Mouse (Mus musculus): ENCODE data around the gene Kif27.

Kif27 gene

DNA sequence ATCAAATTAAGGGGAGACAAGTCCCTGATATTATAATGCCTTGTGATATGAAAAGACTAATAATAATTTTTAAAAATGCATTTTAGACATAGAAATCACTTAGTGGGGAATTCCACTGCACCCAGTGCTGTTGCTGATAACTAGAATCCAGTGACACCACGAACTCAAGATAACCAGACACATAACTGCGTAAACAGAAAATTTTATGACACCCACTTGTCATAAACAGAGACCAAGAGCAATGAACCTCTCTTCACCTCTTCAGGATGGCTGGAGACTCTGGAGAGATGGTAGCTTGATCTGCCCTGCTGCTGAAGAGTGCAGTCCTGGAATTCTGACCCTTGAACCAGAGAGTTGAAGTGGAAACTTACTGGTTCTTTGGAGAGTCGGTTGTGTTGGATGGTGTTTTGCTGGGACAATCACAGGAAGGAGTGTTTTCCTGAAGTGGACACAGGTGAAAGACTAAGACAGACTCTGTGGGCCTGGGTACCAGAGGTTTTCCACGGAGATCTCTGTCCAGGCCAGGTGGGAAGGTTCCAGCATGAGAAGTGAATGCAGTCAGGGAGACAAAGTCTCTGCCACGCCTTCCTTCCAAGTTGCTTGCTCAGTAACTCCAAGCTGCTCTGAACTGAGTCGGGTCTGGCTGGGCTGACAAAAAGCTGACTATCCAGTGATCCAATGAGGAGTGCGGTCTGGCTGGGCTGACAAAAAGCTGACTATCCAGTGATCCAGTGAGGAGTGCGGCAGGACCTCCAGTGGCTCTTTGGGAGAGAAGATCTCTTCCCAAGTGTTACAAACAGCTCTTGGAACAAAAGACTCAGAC is 5.6 kb upstream of the Kif27 start:
- peak; percentile 65 for DNase-seq (ENCODE audit: low spot score)

DNA sequence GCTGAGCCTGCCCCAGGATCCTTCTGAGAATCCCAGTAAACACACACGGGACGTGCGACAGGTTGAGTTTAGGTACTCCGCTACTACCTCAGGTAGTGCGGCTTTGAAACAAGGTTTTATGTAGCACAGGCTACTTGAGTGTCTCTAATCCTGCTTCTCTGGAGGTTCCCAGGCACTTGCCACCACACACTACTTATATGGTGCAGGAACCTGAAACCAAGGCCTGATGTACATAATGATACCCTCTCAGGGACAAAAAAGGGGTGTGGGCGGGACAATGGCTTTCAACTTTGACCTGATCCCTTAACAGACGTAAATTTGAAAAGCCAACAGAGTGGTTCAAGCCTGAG is 357 bp upstream of the Kif27 start:
- no peak for DNase-seq (ENCODE audit: low spot score)

DNA sequence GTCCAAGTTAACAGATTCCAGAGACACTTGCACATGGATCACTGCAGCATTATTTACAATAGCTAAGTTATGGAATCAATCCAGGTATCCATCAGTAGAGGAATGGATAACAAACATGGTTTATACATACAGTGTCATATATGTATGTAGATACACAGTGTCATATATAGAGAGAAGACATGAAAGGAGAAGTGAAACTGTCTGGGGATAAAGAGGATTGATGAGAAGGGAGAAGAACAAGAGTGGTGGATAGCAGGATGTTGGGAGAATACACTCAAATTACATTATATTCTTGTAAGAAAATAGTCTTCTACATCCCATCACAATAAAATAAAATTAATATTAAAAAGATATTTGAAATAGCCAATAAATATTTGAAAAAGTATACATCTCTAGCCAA is 5.9 kb downstream of the Kif27 start:
- DNase-seq (ENCODE audit: low spot score), result no peak

DNA sequence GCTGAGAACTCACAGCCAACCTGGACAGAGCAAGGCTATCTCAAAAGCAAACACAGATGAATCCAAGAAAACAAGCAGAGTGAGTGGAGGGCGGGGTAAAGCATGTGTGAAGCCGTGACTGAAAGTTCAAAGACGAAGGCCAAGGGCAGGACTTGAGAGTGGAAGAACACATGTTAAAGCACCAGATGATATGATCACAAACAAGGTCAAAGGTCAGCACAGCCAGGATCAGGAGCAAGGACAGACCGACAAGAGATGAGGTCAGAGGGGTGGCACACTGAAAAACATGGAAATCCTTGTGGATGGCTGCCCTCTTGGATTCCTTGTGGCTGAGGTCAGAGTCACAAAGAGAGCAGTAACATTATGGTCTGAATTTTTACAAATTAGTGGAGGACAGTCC is 8.3 kb downstream of the Kif27 start:
- peak; percentile 21 for DNase-seq (ENCODE audit: low spot score)

DNA sequence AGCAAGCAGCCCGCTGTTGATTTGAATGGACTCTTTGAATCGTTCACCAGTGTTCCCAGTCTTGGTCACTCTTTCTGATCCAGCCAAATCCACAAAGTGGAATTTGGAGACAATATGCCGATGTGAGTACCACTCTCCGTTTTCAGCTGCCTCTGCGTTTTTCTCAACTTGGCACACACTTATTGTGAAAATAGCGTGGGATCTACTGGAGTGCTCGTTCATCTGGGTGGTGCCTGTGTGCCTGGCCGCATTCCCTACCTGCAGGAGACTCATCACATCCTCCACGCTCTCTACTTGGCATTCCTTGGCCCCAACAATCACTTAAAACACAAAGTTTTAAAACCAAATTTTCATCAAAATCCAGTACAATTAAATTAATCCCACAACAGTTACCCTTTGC is 14.4 kb downstream of the Kif27 start:
- no peak for DNase-seq (ENCODE audit: low spot score)

DNA sequence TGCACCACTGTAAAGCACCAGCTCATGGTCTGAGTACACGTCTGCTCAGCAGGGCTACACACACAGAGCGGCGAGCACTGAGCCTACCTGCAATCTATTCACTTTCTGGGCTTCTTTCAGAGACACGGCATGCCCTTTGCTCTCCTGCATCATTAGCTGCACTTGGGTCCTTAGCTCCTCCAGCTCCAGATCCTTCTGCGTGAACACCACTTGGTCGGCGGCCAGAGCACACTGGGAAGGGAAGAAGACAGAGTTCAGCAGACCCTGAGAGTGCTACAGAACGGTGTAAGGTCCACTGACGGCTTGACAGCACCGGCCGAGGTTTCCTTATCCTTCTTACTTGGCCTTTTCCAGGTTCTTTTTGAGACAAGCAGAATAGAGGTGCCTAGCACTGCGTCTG is 21.5 kb downstream of the Kif27 start:
- no peak for DNase-seq (ENCODE audit: low spot score)

DNA sequence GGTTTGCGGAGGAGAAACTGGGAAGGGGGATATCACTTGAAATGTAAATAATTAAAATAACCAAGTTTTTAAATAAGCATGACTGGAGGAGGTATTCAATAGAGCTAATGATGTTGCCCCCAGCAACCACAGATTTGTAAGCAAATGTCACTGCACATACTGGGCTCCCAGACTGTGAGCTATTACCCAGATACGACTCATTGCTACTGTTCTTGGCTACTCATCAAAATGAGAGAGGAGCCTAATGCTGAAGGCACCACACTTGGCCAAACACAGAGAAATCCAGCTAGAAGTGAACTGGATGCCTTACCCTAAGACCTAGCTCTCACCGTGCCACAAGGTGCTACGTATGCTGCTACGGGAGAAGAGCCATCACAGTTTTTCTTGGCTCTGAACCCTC is 24.8 kb downstream of the Kif27 start:
- DNase-seq (ENCODE audit: low spot score), result no peak

DNA sequence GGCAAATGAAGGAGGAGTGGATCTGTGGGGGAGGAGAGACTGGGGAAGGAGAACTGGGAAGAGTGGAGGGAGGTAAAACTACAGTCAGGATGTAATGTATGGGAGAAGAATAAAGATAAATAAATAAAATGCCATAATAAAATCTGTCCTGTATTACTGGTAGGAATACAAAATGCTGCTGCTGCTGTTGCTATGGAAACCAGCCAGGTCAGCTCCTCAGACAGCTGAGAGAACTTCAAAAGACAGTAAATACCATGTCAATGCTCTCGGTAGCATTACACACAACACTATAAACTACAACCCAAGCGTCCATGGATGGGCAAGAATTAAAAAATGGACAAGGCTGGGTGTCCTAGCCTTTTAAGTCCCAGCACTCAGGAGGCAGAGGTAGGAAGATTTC is 41.2 kb downstream of the Kif27 start:
- DNase-seq (ENCODE audit: low spot score), result no peak

DNA sequence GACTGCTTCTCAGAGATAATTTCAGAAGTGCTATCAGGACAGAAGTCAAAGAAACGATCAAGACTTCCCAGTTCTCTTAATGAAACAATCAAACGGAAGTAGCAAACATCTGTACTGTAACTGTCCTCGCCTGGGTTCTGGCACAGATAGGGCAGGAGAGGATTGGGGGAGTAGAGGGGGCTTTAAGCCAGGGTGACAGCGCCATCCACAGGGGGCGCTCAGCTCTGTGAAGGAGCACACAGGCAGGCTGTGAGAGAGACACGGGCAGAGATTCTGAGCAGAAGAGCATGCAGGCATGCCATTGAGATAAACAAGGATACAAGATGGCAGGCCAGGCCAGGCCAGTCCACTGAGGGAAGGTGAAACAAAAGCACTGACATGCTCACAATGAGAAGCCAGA is 43.9 kb downstream of the Kif27 start:
- DNase-seq (ENCODE audit: low spot score), result no peak

DNA sequence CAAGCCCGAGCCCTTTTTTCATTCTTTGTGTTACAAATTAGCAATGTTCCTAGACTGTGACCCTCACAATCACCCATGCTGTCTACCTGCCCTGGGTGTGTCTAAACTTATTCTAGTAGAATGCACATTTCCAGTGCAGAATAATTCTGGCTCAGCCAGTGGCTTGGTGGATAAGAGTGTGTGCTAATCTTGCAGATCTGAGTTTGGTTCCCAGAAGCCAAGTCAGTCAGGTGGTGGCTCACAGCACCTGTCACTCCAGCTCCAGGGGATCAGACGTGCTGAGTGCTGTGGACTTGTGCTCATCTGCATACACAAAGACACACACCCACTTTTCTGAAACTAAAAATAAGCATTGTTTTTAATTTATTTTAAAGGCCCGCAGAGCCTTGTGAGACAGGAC is 45.2 kb downstream of the Kif27 start:
- no peak for DNase-seq (ENCODE audit: low spot score)

DNA sequence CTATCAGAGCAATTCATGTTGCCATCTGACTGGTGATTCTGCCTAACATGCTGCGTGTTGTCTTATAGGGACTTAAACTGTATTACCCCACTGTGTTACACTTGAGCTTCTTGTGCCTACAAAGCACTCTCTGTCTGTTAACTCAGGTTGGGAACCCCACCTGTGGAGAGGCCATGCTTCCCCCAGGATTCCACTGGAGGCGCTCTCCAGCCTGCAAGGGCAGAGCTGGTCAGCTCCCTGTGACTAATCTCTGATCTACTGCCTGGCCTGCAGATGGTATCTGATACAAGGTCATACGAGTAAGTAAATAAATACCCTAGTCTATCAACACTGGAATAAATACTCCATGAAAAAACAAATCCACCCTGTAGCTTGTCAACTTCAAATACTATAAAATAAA is 47.6 kb downstream of the Kif27 start:
- DNase-seq (ENCODE audit: low spot score), result no peak

DNA sequence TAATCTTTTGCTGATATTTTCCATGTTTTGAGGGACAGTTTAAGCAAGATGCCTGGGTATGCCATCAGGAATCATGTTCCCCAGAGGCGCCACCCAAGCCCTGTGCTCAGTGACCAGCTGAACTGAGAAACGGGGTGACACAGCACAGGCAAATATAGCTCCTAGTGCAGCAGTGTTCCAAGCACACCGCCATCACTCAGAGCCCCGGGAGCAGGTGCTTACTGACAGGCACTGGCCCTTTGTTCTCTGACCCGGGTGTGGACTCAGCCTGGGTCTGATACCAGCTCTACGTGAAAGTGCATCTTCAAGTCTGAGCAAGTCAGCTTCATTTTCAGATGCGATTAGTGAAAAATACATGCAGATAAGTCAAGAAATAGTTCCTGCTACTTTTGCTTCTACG is 49.4 kb downstream of the Kif27 start:
- no peak for DNase-seq (ENCODE audit: low spot score)

DNA sequence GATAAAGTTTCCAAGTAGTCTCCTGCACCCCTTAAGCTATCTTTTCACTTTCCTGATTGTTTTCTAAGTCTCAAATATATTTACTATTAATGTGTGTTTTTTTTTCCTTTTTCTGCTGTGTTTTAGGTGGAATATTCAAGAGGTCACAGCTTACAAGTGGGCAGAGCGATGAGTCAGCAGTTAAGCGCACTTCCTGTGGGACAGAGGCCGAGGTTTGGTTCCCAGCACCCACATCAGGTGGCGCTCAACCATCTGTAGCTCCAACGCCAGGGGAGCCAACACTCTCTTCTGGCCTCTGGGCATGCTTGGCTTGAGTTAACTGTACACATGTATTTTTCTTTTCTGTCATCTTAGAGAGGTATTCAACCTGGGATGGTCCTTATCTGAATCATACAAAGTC is 51.5 kb downstream of the Kif27 start:
- DNase-seq (ENCODE audit: low spot score), result no peak

DNA sequence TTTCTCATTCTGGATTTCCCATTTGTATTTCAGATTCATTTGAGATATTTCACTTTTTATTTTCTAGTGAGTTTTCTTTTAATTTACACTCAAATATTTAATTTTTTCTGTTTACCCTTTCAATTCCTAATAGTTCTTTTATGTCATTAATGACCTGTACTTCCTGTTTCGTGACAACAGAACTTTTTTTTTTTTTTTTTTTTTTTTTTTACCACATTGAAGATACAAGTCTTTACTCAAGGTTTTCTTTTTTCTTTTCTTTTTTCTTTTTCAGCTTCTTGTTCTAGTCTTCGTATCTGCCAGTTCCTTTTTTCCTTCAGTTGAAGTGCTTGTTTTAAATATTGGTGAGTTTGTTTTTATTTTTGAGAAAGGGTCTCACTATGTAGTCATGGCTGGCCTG is 53.7 kb downstream of the Kif27 start:
- no peak for DNase-seq (ENCODE audit: low spot score)

DNA sequence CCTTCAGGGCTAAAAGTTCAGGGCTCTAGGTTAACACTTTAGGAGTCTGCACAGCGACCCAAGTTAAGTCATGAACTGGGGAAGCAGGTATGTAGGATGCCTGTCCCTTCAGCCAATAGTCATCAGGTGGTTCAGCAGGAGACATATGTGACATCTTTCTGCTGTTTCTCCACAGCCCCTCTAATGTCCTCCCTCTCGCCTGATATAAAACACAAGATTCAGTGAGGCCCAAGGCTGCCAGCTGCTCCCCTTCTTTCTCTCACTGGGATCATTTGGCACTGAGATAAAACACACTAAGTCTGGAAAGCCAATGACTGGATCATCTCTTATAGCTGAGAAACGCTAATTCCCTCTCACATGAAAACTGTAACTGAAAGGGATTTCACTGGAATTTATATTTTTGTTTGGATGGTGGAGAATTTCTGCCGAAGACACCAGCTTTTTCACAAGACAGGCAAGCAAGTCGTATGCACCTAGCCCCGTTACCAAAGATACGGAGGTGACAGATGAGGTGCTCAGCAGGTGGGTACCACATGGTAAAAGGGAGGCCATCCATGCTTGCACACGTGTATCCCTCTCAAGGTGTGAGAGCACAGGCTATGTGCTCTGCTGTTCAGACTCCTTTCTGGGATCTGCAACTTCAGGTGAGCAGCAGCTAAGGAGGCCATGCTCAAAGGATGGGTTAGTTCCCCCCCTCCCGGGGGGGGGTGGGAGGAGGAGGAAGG is 56.3 kb downstream of the Kif27 start:
- DNase-seq (ENCODE audit: low spot score), result no peak

DNA sequence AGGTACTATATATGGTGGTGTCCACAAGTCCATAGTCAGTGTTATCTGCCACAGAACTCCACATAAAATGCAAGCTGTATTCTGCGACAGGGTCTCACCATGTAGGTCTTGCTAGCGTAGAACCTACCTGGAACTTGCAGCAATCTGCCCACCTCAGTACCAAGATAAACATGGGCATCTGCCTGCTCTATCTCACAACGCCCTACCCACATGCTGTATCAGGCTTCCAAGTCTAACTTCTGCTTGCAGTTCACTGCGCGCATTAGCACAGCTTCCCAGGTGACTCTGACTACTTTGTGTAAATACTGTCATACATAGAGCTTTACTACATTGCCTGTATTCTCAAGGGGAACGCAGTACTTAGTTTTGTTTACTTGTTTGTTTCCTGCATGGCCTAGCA is 57.0 kb downstream of the Kif27 start:
- DNase-seq (ENCODE audit: low spot score), result no peak

DNA sequence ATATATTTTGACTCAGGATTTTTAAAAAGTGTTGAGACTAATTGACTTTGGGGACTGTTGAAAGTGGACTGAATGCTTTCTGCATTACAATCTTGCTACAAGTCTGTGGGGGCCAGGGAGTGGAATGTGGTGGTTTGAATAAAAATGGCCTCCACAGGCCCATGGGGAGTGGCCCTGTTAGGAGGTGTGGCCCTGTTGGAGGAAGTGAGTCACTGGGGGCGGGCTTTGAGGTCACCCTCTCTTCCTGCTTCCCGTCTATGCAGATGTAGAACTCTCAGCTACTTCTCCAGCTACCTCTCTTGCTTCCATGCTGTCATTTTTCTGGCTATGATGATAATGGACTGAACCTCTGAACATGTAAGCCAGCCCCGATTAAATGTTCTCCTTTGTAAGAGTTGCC is 60.2 kb downstream of the Kif27 start:
- no peak for DNase-seq (ENCODE audit: low spot score)

DNA sequence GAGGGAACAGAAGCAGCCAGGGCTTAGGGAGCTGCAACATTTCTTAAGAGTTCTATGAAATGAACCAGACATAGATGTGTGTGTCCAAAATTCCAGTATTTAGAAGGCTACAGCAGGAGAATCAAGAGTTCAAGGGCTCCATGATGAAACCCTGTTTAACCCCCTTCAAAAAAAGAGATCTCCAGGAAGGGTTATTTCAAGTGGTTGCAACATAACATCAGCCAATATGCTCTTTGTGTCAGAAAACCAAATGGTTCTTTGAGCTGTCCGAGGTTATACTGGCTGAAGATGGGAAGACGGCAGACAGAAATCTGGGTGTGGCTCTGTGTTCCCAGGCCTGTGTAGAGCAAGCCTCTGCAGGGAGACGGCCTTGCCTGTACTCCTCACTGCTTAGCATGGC is 63.3 kb downstream of the Kif27 start:
- no peak for DNase-seq (ENCODE audit: low spot score)

DNA sequence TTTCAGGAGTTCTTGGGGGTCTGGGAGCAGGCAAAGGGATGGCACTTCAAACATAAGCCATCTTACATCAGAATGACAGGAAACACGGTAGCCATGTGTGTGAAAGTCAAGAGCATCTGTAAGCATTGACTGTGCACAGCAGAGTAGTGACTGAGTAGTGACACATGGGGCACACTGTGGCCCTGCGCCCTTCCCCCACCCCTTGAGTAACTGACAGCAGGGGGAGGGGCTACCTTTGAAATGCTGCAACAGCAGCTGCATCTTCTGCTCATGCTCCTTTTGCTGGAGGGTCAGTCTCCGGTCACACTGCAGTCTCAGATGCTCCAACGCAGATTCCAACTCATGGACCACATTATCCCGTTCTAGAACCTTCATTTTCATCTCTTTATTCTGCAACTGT is 66.1 kb downstream of the Kif27 start:
- DNase-seq (ENCODE audit: low spot score), result no peak

DNA sequence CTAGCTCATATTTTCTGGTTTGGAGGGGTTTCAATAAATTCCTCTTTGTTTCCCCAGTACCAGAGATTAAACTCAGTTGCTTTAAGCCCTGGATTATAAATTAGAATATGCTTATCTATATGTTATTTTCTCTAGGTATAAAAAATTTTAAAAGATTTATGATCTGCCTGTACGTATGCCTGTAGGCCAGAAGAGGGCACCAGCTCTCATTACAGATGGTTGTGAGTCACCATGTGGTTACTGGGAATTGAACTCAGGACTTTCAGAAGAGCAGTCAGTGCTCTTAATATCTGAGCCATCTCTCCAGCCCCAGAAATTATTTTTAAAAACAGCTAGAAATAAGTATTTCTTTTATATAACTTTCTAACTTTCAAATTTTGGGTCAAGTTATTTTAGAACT is 69.6 kb downstream of the Kif27 start:
- no peak for DNase-seq (ENCODE audit: low spot score)

DNA sequence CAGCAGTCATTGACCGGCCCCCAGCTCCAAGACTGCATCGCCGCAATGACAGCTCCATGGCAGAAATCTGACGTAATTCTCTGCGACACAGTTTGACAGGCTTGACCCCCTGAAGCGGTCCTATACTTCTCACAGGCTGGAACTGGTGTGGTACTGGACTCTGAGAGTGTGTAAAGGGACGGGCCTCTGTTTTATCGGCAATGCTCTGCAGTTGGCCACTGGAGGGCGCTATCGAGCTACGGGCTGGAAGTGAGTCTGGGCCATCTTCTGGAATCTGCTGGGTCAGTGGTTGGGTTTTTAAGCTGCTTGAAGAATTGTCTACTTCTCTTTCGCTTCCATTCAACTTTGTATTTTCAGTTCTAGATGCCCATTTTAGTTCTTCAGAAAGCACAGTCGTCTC is 71.1 kb downstream of the Kif27 start:
- DNase-seq (ENCODE audit: low spot score), result peak; percentile 72

DNA sequence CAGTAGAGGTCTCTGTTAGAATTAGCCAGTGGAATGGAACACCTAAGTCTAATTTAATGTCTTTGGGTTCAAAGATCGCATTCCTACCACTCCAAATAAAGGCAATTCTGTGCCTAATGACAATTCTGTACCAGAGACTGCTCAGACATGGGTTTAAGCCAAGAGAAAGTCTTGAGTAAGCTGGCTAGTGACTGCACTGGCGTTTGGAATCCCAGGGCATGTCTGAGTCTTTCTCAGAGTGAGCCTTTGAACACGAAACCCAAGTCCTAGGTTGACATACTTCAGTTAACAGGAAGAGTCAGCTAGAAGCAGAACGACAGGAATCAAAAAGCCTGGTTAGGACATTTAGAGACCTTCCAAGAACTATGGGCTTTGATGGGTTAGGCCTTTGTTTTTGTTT is 75.5 kb downstream of the Kif27 start:
- DNase-seq (ENCODE audit: low spot score), result no peak

DNA sequence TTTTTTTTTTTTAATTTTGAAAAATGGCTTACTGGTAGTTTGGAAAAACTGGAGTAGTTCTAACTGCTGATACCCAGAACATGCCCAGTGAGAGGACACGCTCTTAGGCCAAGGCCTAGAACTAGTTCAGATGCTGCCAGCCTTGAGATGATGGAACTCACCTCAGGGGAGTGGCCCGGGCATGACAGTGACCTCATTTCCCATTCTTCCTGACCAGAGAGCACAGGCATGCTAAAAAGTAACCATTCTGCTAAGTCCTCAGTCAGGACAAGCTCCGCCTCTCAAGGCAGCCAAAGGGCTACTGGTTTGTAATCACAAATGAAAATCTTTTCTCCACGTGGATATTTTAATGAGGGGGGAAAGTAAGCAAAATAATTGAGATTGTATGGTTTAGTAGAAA is 77.0 kb downstream of the Kif27 start:
- DNase-seq (ENCODE audit: low spot score), result no peak

DNA sequence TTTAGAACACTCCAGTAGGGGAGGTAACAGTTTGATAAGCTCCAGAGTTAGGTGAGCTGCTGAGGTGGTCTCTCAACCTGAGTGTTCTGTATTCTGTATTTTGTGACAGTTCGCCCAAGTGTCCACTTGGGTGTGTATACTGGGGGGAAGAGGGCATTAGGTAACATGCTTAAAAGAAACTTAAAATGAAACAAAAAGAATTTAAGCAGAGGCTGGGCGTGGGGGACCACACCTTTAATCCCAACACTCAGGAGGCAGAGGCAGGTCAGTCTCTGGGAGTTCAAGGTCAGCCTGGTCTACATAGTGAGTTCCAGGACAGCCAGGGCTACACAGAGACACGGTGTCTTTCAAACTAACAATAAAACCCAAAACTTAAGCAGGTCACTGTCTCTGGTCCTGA is 78.4 kb downstream of the Kif27 start:
- DNase-seq (ENCODE audit: low spot score), result no peak
